Mouse (Mus musculus): ENCODE results near the gene Gsta1. TPM values are rescaled to one million over a fixed set of nuclear protein-coding genes. Genes with fewer than 3 reads are reported as not detected.

Gsta1 gene
- polyA plus RNA-seq, 1 experiment from 2014 or later = 0.97 TPM

- Histone ChIP-seq H3K36me3 (ENCODE audit: insufficient read depth, low read length) (no peaks in the 10 kb centered on the region), H3K27me3 (replicated peaks; ENCODE audit: insufficient read depth, low read length) (no peaks in the 10 kb centered on the region), H3K4me3 (ENCODE audit: low read depth, low read length) (no peak overlapping the region), H3K9me3 (ENCODE audit: low read length) (no peaks in the 10 kb centered on the region), H3K4me1 (ENCODE audit: insufficient read depth, low read depth, low read length) (no peaks in the 10 kb centered on the region), H3K27ac (ENCODE audit: low read length) (no peak overlapping the region), H3K9ac (replicated peaks; ENCODE audit: low read depth) (no peak overlapping the region), H3K4me2 (replicated peaks; ENCODE audit: low read depth, low read length) (no peak overlapping the region)
- DNase-seq (ENCODE audit: low spot score) (no peak), ATAC-seq (no peak)
- TF ChIP-seq CTCF (IDR thresholded peaks at IDR 0.05) (no peak), EP300 (IDR thresholded peaks at IDR 0.05) (no peak)
- 92% methylated on average over 2 of the region's 2 CpGs for WGBS
Observed at GRCm38 (mm10) chr9:78210821-78211220, 19.6 kb upstream of the Gsta1 start.

- DNase-seq (ENCODE audit: low spot score) (no peak), ATAC-seq (no peak)
- Histone ChIP-seq H3K4me2 (replicated peaks; ENCODE audit: low read depth, low read length) (no peak overlapping the region), H3K4me3 (ENCODE audit: low read depth, low read length) (no peak overlapping the region), H3K4me1 (ENCODE audit: insufficient read depth, low read depth, low read length) (no peaks in the 10 kb centered on the region), H3K36me3 (ENCODE audit: insufficient read depth, low read length) (no peaks in the 10 kb centered on the region), H3K27ac (ENCODE audit: low read length) (no peak overlapping the region), H3K9me3 (ENCODE audit: low read length) (no peaks in the 10 kb centered on the region), H3K9ac (replicated peaks; ENCODE audit: low read depth) (no peak overlapping the region), H3K27me3 (replicated peaks; ENCODE audit: insufficient read depth, low read length) (no peaks in the 10 kb centered on the region)
- TF ChIP-seq CTCF (IDR thresholded peaks at IDR 0.05) (no peak), EP300 (IDR thresholded peaks at IDR 0.05) (no peak)
- 88% methylated on average over 3 of the region's 3 CpGs for WGBS
Observed at GRCm38 (mm10) chr9:78211521-78211920, 18.9 kb upstream of the Gsta1 start.

- H3K4me2 ChIP-seq (replicated peaks; ENCODE audit: low read depth, low read length) = no peak overlapping the region
- H3K27ac ChIP-seq (ENCODE audit: low read length) = peak overlapping the region; percentile 72
- H3K27me3 ChIP-seq (replicated peaks; ENCODE audit: insufficient read depth, low read length) = no peaks in the 10 kb centered on the region
- H3K4me1 ChIP-seq (ENCODE audit: insufficient read depth, low read depth, low read length) = no peaks in the 10 kb centered on the region
- H3K36me3 ChIP-seq (ENCODE audit: insufficient read depth, low read length) = no peaks in the 10 kb centered on the region
- H3K9ac ChIP-seq (replicated peaks; ENCODE audit: low read depth) = no peak overlapping the region
- peak; percentile 91 for DNase-seq (ENCODE audit: low spot score)
- H3K4me3 ChIP-seq (ENCODE audit: low read depth, low read length) = no peak overlapping the region
- peak; percentile 86 for TF ChIP-seq EP300 (IDR thresholded peaks at IDR 0.05)
- no peak for TF ChIP-seq CTCF (IDR thresholded peaks at IDR 0.05)
- no peaks in the 10 kb centered on the region for H3K9me3 ChIP-seq (ENCODE audit: low read length)
- ATAC-seq = peak; percentile 95
- WGBS = 42% methylated on average over 7 of the region's 7 CpGs
Observed at GRCm38 (mm10) chr9:78212341-78213049, 18.0 kb upstream of the Gsta1 start.

- H3K4me3 ChIP-seq (ENCODE audit: low read depth, low read length) = no peak overlapping the region
- H3K9ac ChIP-seq (replicated peaks; ENCODE audit: low read depth) = no peak overlapping the region
- DNase-seq (ENCODE audit: low spot score) = no peak
- no peak for TF ChIP-seq CTCF (IDR thresholded peaks at IDR 0.05)
- TF ChIP-seq EP300 (IDR thresholded peaks at IDR 0.05) = no peak
- no peak for ATAC-seq
- no peaks in the 10 kb centered on the region for H3K36me3 ChIP-seq (ENCODE audit: insufficient read depth, low read length)
- WGBS = 54% methylated on average over 4 of the region's 4 CpGs
- no peaks in the 10 kb centered on the region for H3K4me1 ChIP-seq (ENCODE audit: insufficient read depth, low read depth, low read length)
- H3K9me3 ChIP-seq (ENCODE audit: low read length) = no peaks in the 10 kb centered on the region
- H3K4me2 ChIP-seq (replicated peaks; ENCODE audit: low read depth, low read length) = no peak overlapping the region
- no peak overlapping the region for H3K27ac ChIP-seq (ENCODE audit: low read length)
- no peaks in the 10 kb centered on the region for H3K27me3 ChIP-seq (replicated peaks; ENCODE audit: insufficient read depth, low read length)
Observed at GRCm38 (mm10) chr9:78217074-78217473, 13.4 kb upstream of the Gsta1 start.

- H3K4me2 ChIP-seq (replicated peaks; ENCODE audit: low read depth, low read length) = no peak overlapping the region
- H3K36me3 ChIP-seq (ENCODE audit: insufficient read depth, low read length) = no peaks in the 10 kb centered on the region
- H3K9ac ChIP-seq (replicated peaks; ENCODE audit: low read depth) = no peak overlapping the region
- no peak for ATAC-seq
- H3K27me3 ChIP-seq (replicated peaks; ENCODE audit: insufficient read depth, low read length) = no peaks in the 10 kb centered on the region
- no peak overlapping the region for H3K4me3 ChIP-seq (ENCODE audit: low read depth, low read length)
- DNase-seq (ENCODE audit: low spot score) = no peak
- TF ChIP-seq EP300 (IDR thresholded peaks at IDR 0.05) = no peak
- TF ChIP-seq CTCF (IDR thresholded peaks at IDR 0.05) = no peak
- 44% methylated on average over 8 of the region's 8 CpGs for WGBS
- H3K9me3 ChIP-seq (ENCODE audit: low read length) = no peaks in the 10 kb centered on the region
- no peaks in the 10 kb centered on the region for H3K4me1 ChIP-seq (ENCODE audit: insufficient read depth, low read depth, low read length)
- no peak overlapping the region for H3K27ac ChIP-seq (ENCODE audit: low read length)
Observed at GRCm38 (mm10) chr9:78222616-78223015, 7.8 kb upstream of the Gsta1 start.

GRCm38 (mm10) chr9:78223221-78223902 is 7.1 kb upstream of the Gsta1 start:
- Histone ChIP-seq H3K4me2 (replicated peaks; ENCODE audit: low read depth, low read length) (no peak overlapping the region), H3K4me3 (ENCODE audit: low read depth, low read length) (no peak overlapping the region), H3K4me1 (ENCODE audit: insufficient read depth, low read depth, low read length) (no peaks in the 10 kb centered on the region), H3K9ac (replicated peaks; ENCODE audit: low read depth) (no peak overlapping the region), H3K27me3 (replicated peaks; ENCODE audit: insufficient read depth, low read length) (no peaks in the 10 kb centered on the region), H3K36me3 (ENCODE audit: insufficient read depth, low read length) (no peaks in the 10 kb centered on the region), H3K9me3 (ENCODE audit: low read length) (no peaks in the 10 kb centered on the region), H3K27ac (ENCODE audit: low read length) (no peak overlapping the region)
- TF ChIP-seq CTCF (IDR thresholded peaks at IDR 0.05) = no peak
- no peak for TF ChIP-seq EP300 (IDR thresholded peaks at IDR 0.05)
- DNase-seq (ENCODE audit: low spot score) = no peak
- no peak for ATAC-seq
- WGBS = 62% methylated on average over 10 of the region's 10 CpGs

All from lung, postnatal 0 days (tissue).